Mouse (Mus musculus) forebrain, embryonic 16.5 days (tissue): ENCODE results near the gene Camp. TPM values are rescaled to one million over a fixed set of nuclear protein-coding genes. Genes with fewer than 3 reads are reported as not detected.

ENCODE experiments used
- ATAC-seq: fragments of 200-750 bp; cut with Nextera tagmentation; 2 replicates; pipeline ENCODE4 v1.8.0; 2017; ENCODE audit warnings: mild to moderate bottlenecking, moderate library complexity
- H3K27ac ChIP-seq: fragments of 300-500 bp; sonication (generic); 2 replicates; pipeline ENCODE4 v1.5.1; 2014; ENCODE audit warnings: low read length, control low read depth
- H3K27me3 ChIP-seq: fragments of 300-500 bp; sonication (generic); replicated peaks from 2 replicates; pipeline ENCODE4 v1.6.1; 2014; ENCODE audit warnings: low read length; ENCODE audit not compliant: control insufficient read depth, insufficient read depth
- H3K36me3 ChIP-seq: fragments of 300-500 bp; sonication (generic); 2 replicates; pipeline ENCODE4 v1.6.1; 2014; ENCODE audit not compliant: control insufficient read depth, insufficient read depth
- H3K4me1 ChIP-seq: fragments of 300-500 bp; sonication (generic); replicated peaks from 2 replicates; pipeline ENCODE4 v1.6.1; 2014; ENCODE audit warnings: low read length; ENCODE audit not compliant: control insufficient read depth, insufficient read depth
- H3K4me2 ChIP-seq: fragments of 300-500 bp; sonication (generic); 2 replicates; pipeline ENCODE4 v1.6.1; 2014; ENCODE audit warnings: mild to moderate bottlenecking, low read length, control low read depth
- H3K4me3 ChIP-seq: fragments of 300-500 bp; sonication (generic); replicated peaks from 2 replicates; pipeline ENCODE4 v1.5.1; 2014; ENCODE audit warnings: mild to moderate bottlenecking, low read length, control low read depth
- H3K9ac ChIP-seq: fragments of 300-500 bp; sonication (generic); replicated peaks from 2 replicates; pipeline ENCODE4 v1.6.1; 2014; ENCODE audit warnings: low read depth, low read length, control low read depth
- H3K9me3 ChIP-seq: fragments of 300-500 bp; sonication (generic); 2 replicates; pipeline ENCODE4 v1.6.1; 2016; ENCODE audit warnings: low read length; ENCODE audit not compliant: control insufficient read depth
- WGBS: fragments of 180-500 bp; shearing (Covaris S2); extraction: QIAGEN DNeasy Blood & Tissue Kit; methylation state at CpG from one replicate; pipeline ENCODE4 v1.1.7; 2014; 5-methylcytosine and 5-hydroxymethylcytosine counted together
- polyA plus RNA-seq: library from polyadenylated mRNA; unstranded; fragments of >200 nt; fragmentation: Nextera tagmentation; extraction: Ambion mirVana; gene quantifications from 2 replicates; pipeline ENCODE4 v1.2.1, GENCODE M21; 2015

Camp gene
- polyA plus RNA-seq, 1 experiment from 2014 or later, result not detected

GRCm38 (mm10) chr9:109862397-109863044 is 13.1 kb upstream of the Camp start:
- Histone ChIP-seq H3K27me3 (no peaks in the 10 kb centered on the region), H3K4me3 (no peak overlapping the region), H3K4me1 (no peaks in the 10 kb centered on the region), H3K9me3 (no peaks in the 10 kb centered on the region), H3K9ac (no peak overlapping the region), H3K4me2 (peak overlapping the region; percentile 11; the same call in 1 of the 2 replicates), H3K36me3 (no peaks in the 10 kb centered on the region), H3K27ac (no peak overlapping the region)
- no peak; the same call in 1 of the 2 replicates for ATAC-seq
- 18% methylated on average over 20 of the region's 20 CpGs for WGBS

DNA sequence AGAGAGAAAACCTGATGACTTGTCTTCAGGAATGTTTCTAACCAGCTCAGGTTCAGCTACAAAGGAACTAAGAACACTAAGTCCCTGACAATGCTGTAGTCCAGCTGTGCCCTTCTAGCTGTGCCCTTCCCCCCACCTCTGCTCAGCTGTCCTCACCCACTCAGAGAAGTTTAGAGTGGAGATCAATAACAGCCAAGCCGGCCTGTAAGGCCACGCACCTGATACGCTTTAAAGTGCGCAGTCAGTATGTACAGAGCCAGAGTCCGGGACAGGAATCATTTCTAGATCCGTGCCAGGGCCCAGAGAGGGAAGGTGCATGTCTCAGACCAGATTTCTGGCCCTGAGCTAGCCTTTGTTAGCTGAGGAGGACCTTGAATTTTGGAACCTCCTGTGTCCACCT is 6.5 kb upstream of the Camp start:
- no peak overlapping the region for H3K9ac ChIP-seq
- no peaks in the 10 kb centered on the region for H3K27me3 ChIP-seq
- H3K4me2 ChIP-seq, result no peak overlapping the region
- ATAC-seq, result no peak
- no peak overlapping the region for H3K4me3 ChIP-seq
- H3K36me3 ChIP-seq, result no peaks in the 10 kb centered on the region
- H3K27ac ChIP-seq, result no peak overlapping the region
- WGBS, result 80% methylated on average over 6 of the region's 6 CpGs
- H3K4me1 ChIP-seq, result no peaks in the 10 kb centered on the region
- no peaks in the 10 kb centered on the region for H3K9me3 ChIP-seq

GRCm38 (mm10) chr9:109854341-109854740 is 4.9 kb upstream of the Camp start:
- ATAC-seq, result no peak
- Histone ChIP-seq H3K27ac (no peak overlapping the region), H3K4me2 (no peak overlapping the region), H3K27me3 (no peaks in the 10 kb centered on the region), H3K4me1 (no peaks in the 10 kb centered on the region), H3K9me3 (no peaks in the 10 kb centered on the region), H3K4me3 (no peak overlapping the region), H3K36me3 (no peaks in the 10 kb centered on the region), H3K9ac (no peak overlapping the region)
- 81% methylated on average over 2 of the region's 2 CpGs for WGBS

- no peak for ATAC-seq
- H3K27ac ChIP-seq, result no peak overlapping the region
- WGBS, result 90% methylated on average over 5 of the region's 5 CpGs
- H3K36me3 ChIP-seq, result no peaks in the 10 kb centered on the region
- H3K4me1 ChIP-seq, result no peaks in the 10 kb centered on the region
- H3K27me3 ChIP-seq, result no peaks in the 10 kb centered on the region
- no peaks in the 10 kb centered on the region for H3K9me3 ChIP-seq
- H3K9ac ChIP-seq, result no peak overlapping the region
- no peak overlapping the region for H3K4me2 ChIP-seq
- H3K4me3 ChIP-seq, result no peak overlapping the region
These were observed 682 bp upstream of the Camp start for GRCm38 (mm10) chr9:109850099-109850498.

- Histone ChIP-seq H3K9me3 (no peaks in the 10 kb centered on the region), H3K36me3 (no peaks in the 10 kb centered on the region), H3K4me3 (peak overlapping the region; percentile 93), H3K27ac (no peak overlapping the region; the same call in 1 of the 2 replicates), H3K4me1 (peaks cover 11% of the 10 kb centered on the region), H3K27me3 (no peaks in the 10 kb centered on the region), H3K4me2 (peak overlapping the region; percentile 99), H3K9ac (peak overlapping the region; percentile 80)
- 8% methylated on average over 6 of the region's 6 CpGs for WGBS
- peak; percentile 51 for ATAC-seq
These were observed 16.4 kb downstream of the Camp start for GRCm38 (mm10) chr9:109833088-109833412.

DNA sequence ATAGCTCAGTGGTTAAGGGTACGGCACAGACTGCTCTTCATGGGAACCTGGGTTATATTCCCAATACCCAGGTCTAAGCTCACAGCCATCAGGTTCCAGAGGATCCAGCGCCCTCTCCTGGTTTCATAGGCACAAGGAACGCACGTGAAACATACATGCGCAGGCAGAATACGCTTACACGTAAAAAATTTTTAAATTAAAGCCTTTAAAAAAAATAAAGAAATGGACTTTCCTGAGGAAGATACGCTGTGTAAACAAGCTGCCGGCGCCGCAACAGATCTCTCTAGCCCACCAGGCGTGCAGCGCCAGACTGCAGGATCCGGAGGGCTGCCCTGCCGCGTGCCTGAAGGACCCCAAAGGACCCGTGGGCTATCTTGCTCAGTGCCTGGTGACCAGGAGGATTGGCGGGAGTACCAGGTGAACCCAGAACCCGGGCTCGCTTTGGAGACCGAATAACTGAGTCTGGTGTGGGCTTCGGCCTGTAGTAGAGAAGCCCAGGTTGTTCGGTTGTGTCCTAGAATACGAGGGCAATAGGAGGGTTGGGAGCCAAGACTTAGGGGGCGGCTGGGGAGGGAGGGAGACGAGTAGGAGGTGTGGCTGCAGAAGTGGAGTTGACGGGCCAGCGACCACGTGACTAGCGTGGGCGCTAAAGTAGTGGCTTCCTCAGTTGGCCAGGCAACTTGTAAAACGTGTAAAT is 16.9 kb downstream of the Camp start, which contains the start of gene Nme6:
Gene Nme6, plus strand, starts transcription at position 359 of the 697 bp plus-strand sequence.
- Histone ChIP-seq H3K4me2 (peak within 1 kb of the TSS; percentile 99), H3K27me3 (no peaks in the 10 kb centered on the region), H3K9ac (peak within 1 kb of the TSS; percentile 80), H3K9me3 (no peaks in the 10 kb centered on the region), H3K27ac (peak within 1 kb of the TSS; percentile 86), H3K4me1 (peaks cover 11% of the 10 kb centered on the region), H3K36me3 (no peaks in the 10 kb centered on the region), H3K4me3 (peak within 1 kb of the TSS; percentile 93)
- under 1% methylated on average over 32 of the region's 32 CpGs for WGBS
- peak; percentile 98 for ATAC-seq

- Histone ChIP-seq H3K4me1 (no peaks in the 10 kb centered on the region), H3K27ac (no peak overlapping the region), H3K9ac (no peak overlapping the region), H3K4me2 (no peak overlapping the region), H3K4me3 (no peak overlapping the region), H3K36me3 (no peaks in the 10 kb centered on the region), H3K9me3 (no peaks in the 10 kb centered on the region), H3K27me3 (no peaks in the 10 kb centered on the region)
- WGBS, result 77% methylated on average over 5 of the region's 5 CpGs
- ATAC-seq, result no peak
These were observed 23.2 kb downstream of the Camp start for GRCm38 (mm10) chr9:109826181-109826580.

DNA sequence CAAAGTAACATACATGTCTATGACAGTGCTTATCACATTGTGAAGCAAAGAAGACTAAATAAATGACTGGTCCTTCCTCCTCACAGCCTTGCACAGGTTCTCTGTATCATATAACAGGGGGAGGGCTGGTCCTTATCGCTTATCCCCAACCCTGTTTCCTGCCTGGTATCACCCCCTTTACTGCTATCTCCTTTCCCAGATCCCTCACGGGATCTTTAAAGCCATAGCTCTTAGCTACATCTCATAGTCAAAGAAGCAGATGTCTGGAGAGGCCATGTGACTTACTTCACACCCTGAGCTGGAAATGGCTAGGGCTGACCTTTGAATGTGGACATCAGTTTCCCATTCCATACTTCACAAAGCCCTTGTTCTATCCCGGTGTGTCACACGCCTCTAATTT is 23.7 kb downstream of the Camp start:
- H3K4me2 ChIP-seq, result no peak overlapping the region
- H3K9me3 ChIP-seq, result no peaks in the 10 kb centered on the region
- no peak overlapping the region for H3K9ac ChIP-seq
- H3K27ac ChIP-seq, result no peak overlapping the region
- H3K36me3 ChIP-seq, result no peaks in the 10 kb centered on the region
- no peaks in the 10 kb centered on the region for H3K27me3 ChIP-seq
- no peak for ATAC-seq
- no peak overlapping the region for H3K4me3 ChIP-seq
- H3K4me1 ChIP-seq, result no peaks in the 10 kb centered on the region
- WGBS, result 75% methylated on average over 4 of the region's 4 CpGs

DNA sequence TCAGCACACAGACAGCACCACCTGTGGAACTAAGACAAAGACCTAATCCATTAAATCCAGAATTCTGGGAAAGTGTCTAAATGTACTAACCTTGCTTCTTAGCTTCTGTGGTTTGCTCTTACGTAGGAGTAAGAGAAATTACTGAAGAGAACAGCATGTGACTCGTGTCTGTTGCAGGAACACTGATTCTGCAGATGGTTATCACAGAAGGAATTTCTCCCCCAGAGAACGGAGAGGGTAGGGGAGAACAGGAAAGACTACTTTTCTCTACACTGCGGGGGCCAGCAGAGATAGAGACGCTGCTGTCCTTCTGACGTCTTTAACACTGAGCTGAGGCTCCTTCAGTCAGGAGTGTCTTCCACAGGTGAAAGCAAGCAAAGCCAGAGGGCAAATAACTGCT is 33.1 kb downstream of the Camp start:
- H3K4me3 ChIP-seq, result no peak overlapping the region
- no peak for ATAC-seq
- no peaks in the 10 kb centered on the region for H3K36me3 ChIP-seq
- H3K9ac ChIP-seq, result no peak overlapping the region
- no peaks in the 10 kb centered on the region for H3K9me3 ChIP-seq
- 64% methylated on average over 6 of the region's 6 CpGs for WGBS
- no peaks in the 10 kb centered on the region for H3K4me1 ChIP-seq
- no peaks in the 10 kb centered on the region for H3K27me3 ChIP-seq
- no peak overlapping the region for H3K4me2 ChIP-seq
- no peak overlapping the region for H3K27ac ChIP-seq
